In the genomic region with DNA sequence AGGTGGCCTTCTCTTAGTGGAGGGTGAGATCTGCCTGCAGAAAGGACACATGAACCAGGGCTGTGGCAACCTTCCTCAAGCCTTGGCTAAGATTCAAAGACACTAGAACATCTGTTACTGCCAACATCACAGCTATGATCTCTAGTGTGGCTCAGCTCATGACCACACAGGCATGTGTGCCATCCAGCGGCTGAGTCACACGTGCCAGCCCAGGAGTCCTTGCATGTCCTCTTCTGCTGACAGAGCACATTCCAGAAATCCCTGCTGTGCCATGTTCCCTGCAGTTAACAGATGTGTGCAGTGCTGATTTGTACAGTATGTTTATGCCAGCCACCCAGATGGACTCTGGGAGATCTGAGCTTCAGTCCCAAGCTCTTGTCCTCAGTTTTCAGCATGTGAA, we compare ENCODE assay signal across 13 mouse cellular contexts. TPM values are rescaled to one million over a fixed set of nuclear protein-coding genes. Genes with fewer than 3 reads are reported as not detected.
DNase-seq lines count a peak whose midpoint lies in the region; ATAC-seq lines count a peak whose summit lies in the region.
"Had no signal": no experiment of that assay in that cellular context is flagged by ENCODE, and none has a peak within 500 bp of the region (broad histone marks: within the 10 kb centered on the region; RNA-seq: fewer than 3 reads in every experiment).

No protein-coding gene starts in this region.

- peaks cover 81% of the 10 kb centered on the region for H3K36me3 ChIP-seq in limb, embryonic 15.5 days
- peaks cover 96% of the 10 kb centered on the region for H3K36me3 ChIP-seq in limb, embryonic 10.5 days

- H3K4me1 ChIP-seq in limb, embryonic 15.5 days: no peaks in the 10 kb centered on the region
- no peaks in the 10 kb centered on the region for H3K4me1 ChIP-seq in limb, embryonic 10.5 days
- H3K4me1 ChIP-seq: limb, embryonic 12.5 days had no signal

- no peak overlapping the region for H3K27ac ChIP-seq in limb, embryonic 15.5 days
- no peak overlapping the region for H3K27ac ChIP-seq in limb, embryonic 10.5 days
- H3K27ac ChIP-seq: limb, embryonic 12.5 days had no signal

- no peaks in the 10 kb centered on the region for H3K9me3 ChIP-seq in limb, embryonic 15.5 days
- no peaks in the 10 kb centered on the region for H3K9me3 ChIP-seq in limb, embryonic 10.5 days (replicated peaks)
- H3K9me3 ChIP-seq: limb, embryonic 12.5 days; megakaryocyte, embryonic 14.5 days had no signal

- 67% methylated on average over 2 of the region's 2 CpGs for WGBS in limb, embryonic 15.5 days
- 98% methylated on average over 2 of the region's 2 CpGs for WGBS in limb, embryonic 10.5 days

- ATAC-seq in limb, embryonic 15.5 days (ENCODE audit: insufficient number of reproducible peaks, low FRiP score, low TSS enrichment, low read depth): 0 out of 2 replicates have a peak, but pooled peaks have one; percentile 54

- no peak overlapping the region for H3K4me2 ChIP-seq in limb, embryonic 15.5 days
- H3K4me2 ChIP-seq: limb, embryonic 12.5 days had no signal

- DNase-seq in limb, embryonic 10.5 days (ENCODE audit: low spot score): no peak
- DNase-seq in adrenal gland, postnatal 10 days: peak; percentile 55
- peak; percentile 24 for DNase-seq in gastrocnemius, postnatal 10 days
- DNase-seq in frontal cortex, adult 2 months (ENCODE audit: extremely low spot score in 1 of 2, low spot score in 1 of 2): no peak
- no peak for DNase-seq in kidney, adult 18-20 months
- no peak for DNase-seq in thymus, postnatal 4 days
- DNase-seq: lung, adult 2 months; right cerebral cortex, postnatal 14 days; thymus, postnatal 25 days had no signal

- no peak overlapping the region for H3K4me3 ChIP-seq in limb, embryonic 15.5 days
- H3K4me3 ChIP-seq in limb, embryonic 10.5 days: no peak overlapping the region
- H3K4me3 ChIP-seq: erythroblast, embryonic 14.5 days; limb, embryonic 12.5 days; megakaryocyte, embryonic 14.5 days had no signal

- no peaks in the 10 kb centered on the region for H3K27me3 ChIP-seq in limb, embryonic 15.5 days
- H3K27me3 ChIP-seq in limb, embryonic 10.5 days (ENCODE audit: low read depth, poor library complexity, severe bottlenecking): no peaks in the 10 kb centered on the region
- H3K27me3 ChIP-seq: limb, embryonic 12.5 days; megakaryocyte, embryonic 14.5 days had no signal

- H3K9ac ChIP-seq in limb, embryonic 15.5 days: no peak overlapping the region
- H3K9ac ChIP-seq: limb, embryonic 12.5 days had no signal

RNA-seq across cellular contexts. Expression of a gene that starts 16.6 kb away (rescaled TPM):
- 14.2 and 17.7 TPM in 2 replicates for polyA plus RNA-seq in limb, embryonic 15.5 days (2015; fragmentation: Nextera tagmentation; extraction: Ambion mirVana)
- 19.3 and 20.3 TPM in 2 replicates for polyA plus RNA-seq in limb, embryonic 10.5 days (2016; fragmentation: Nextera tagmentation; extraction: Ambion mirVana)
- total RNA-seq in adrenal gland, postnatal 10 days (2021): 10 to 100 TPM; 18.9 to 25.4 TPM
- total RNA-seq in gastrocnemius, postnatal 10 days (2021): 10 to 100 TPM; 13.2 to 13.3 TPM
- 14.5 and 18.4 TPM in 2 replicates for polyA plus RNA-seq in frontal cortex, adult 2 months (2012; rRNA removed)

RNA-seq across cellular contexts. Expression of a gene that starts 21.6 kb away (rescaled TPM):
- polyA plus RNA-seq in limb, embryonic 15.5 days (2015; fragmentation: Nextera tagmentation; extraction: Ambion mirVana): 30.1 and 34.4 TPM in 2 replicates
- polyA plus RNA-seq in limb, embryonic 10.5 days (2016; fragmentation: Nextera tagmentation; extraction: Ambion mirVana): 49.7 and 52.8 TPM in 2 replicates
- total RNA-seq in adrenal gland, postnatal 10 days (2021): 10 to 100 TPM; 26.5 to 26.8 TPM
- total RNA-seq in gastrocnemius, postnatal 10 days (2021): 10 to 100 TPM; 15.5 to 15.6 TPM
- polyA plus RNA-seq in frontal cortex, adult 2 months (2012; rRNA removed): 15.2 and 17.7 TPM in 2 replicates

RNA-seq across cellular contexts. Expression of a gene that starts 21.7 kb away (rescaled TPM):
- polyA plus RNA-seq in limb, embryonic 15.5 days (2015; fragmentation: Nextera tagmentation; extraction: Ambion mirVana): 4.7 and 5.0 TPM in 2 replicates
- 8.4 and 8.9 TPM in 2 replicates for polyA plus RNA-seq in limb, embryonic 10.5 days (2016; fragmentation: Nextera tagmentation; extraction: Ambion mirVana)
- total RNA-seq in adrenal gland, postnatal 10 days (2021): 10 to 100 TPM; 10.5 to 12.3 TPM
- total RNA-seq in gastrocnemius, postnatal 10 days (2021): 1 to 10 TPM; 7.4 to 8.4 TPM
- 4.6 and 5.5 TPM in 2 replicates for polyA plus RNA-seq in frontal cortex, adult 2 months (2012; rRNA removed)

RNA-seq across cellular contexts. Expression of a gene that starts 50.5 kb away (rescaled TPM):
- polyA plus RNA-seq in limb, embryonic 15.5 days (2015; fragmentation: Nextera tagmentation; extraction: Ambion mirVana): 25.5 and 27.0 TPM in 2 replicates
- 60.4 and 61.9 TPM in 2 replicates for polyA plus RNA-seq in limb, embryonic 10.5 days (2016; fragmentation: Nextera tagmentation; extraction: Ambion mirVana)
- total RNA-seq in adrenal gland, postnatal 10 days (2021): 10 to 100 TPM; 19.7 to 24.6 TPM
- total RNA-seq in gastrocnemius, postnatal 10 days (2021): 10 to 100 TPM; 11.6 to 14.2 TPM
- 20.2 and 20.5 TPM in 2 replicates for polyA plus RNA-seq in frontal cortex, adult 2 months (2012; rRNA removed)

Comparison
In these comparisons a context has a peak if more than half of its experiments do, and no peak if none do; other contexts are left out.
1. DNase-seq: peak in adrenal gland, postnatal 10 days (single experiment) and gastrocnemius, postnatal 10 days (single experiment); none in limb, embryonic 10.5 days (single experiment), frontal cortex, adult 2 months (0 of 2), kidney, adult 18-20 months (single experiment) and thymus, postnatal 4 days (single experiment).